Mouse (Mus musculus) hindbrain, postnatal 0 days (tissue): ENCODE data around the gene Vnn3. TPM values are rescaled to one million over a fixed set of nuclear protein-coding genes. Genes with fewer than 3 reads are reported as not detected.

ENCODE experiments used
- ATAC-seq: fragments of 200-750 bp; cut with Nextera tagmentation; 2 replicates; pipeline ENCODE4 v1.8.0; 2017; ENCODE audit warnings: mild to moderate bottlenecking, moderate TSS enrichment, moderate library complexity
- DNase-seq: peaks from one replicate; pipeline ENCODE4 v3.0.0-alpha.2; 2015; ENCODE audit warnings: low spot score
- H3K27ac ChIP-seq: fragments of 300-500 bp; sonication (generic); 2 replicates; pipeline ENCODE4 v1.5.1; 2014; ENCODE audit warnings: mild to moderate bottlenecking
- H3K27me3 ChIP-seq: fragments of 300-500 bp; sonication (generic); 2 replicates; pipeline ENCODE4 v1.6.1; 2014; ENCODE audit warnings: low read length, mixed read lengths; ENCODE audit not compliant: insufficient read depth
- H3K36me3 ChIP-seq: fragments of 300-500 bp; sonication (generic); 2 replicates; pipeline ENCODE4 v1.6.1; 2014; ENCODE audit warnings: low read length, mixed read lengths; ENCODE audit not compliant: insufficient read depth
- H3K4me1 ChIP-seq: fragments of 300-500 bp; sonication (generic); 2 replicates; pipeline ENCODE4 v1.6.1; 2014; ENCODE audit warnings: antibody characterized with exemption, low read length, mixed read lengths; ENCODE audit not compliant: insufficient read depth
- H3K4me2 ChIP-seq: fragments of 300-500 bp; sonication (generic); 2 replicates; pipeline ENCODE4 v1.6.1; 2014; ENCODE audit warnings: low read depth, mild to moderate bottlenecking, low read length, moderate library complexity, mixed read lengths
- H3K4me3 ChIP-seq: fragments of 300-500 bp; sonication (generic); 2 replicates; pipeline ENCODE4 v1.5.1; 2014; ENCODE audit warnings: low read length
- H3K9ac ChIP-seq: fragments of 300-500 bp; sonication (generic); replicated peaks from 2 replicates; pipeline ENCODE4 v1.6.1; 2014; ENCODE audit warnings: mild to moderate bottlenecking, low read length, moderate library complexity, mixed read lengths
- H3K9me3 ChIP-seq: fragments of 300-500 bp; sonication (generic); 2 replicates; pipeline ENCODE4 v1.6.1; 2016; ENCODE audit warnings: low read length, mixed read lengths
- CTCF ChIP-seq: IDR thresholded peaks from 2 replicates; pipeline ENCODE4 v1.5.1; 2016; ENCODE audit warnings: antibody characterized with exemption, control low read depth, low read depth
- WGBS: fragments of 180-500 bp; shearing (Covaris S2); extraction: QIAGEN DNeasy Blood & Tissue Kit; methylation state at CpG from one replicate; pipeline ENCODE4 v1.1.7; 2014; 5-methylcytosine and 5-hydroxymethylcytosine counted together
- polyA plus RNA-seq: library from polyadenylated mRNA; unstranded; fragments of >200 nt; fragmentation: Nextera tagmentation; extraction: Ambion mirVana; gene quantifications from 2 replicates; pipeline ENCODE4 v1.2.1, GENCODE M21; 2015
- total RNA-seq: library from RNA; depleted of rRNA; stranded (reverse); fragments of >200 nt; gene quantifications from 2 replicates; pipeline ENCODE4 v1.2.3, GENCODE M21; 2014; rRNA removed

The Vnn3 gene
- total and polyA plus RNA-seq, 2 experiments from 2014 or later = 0.10 to 0.16 TPM

DNA sequence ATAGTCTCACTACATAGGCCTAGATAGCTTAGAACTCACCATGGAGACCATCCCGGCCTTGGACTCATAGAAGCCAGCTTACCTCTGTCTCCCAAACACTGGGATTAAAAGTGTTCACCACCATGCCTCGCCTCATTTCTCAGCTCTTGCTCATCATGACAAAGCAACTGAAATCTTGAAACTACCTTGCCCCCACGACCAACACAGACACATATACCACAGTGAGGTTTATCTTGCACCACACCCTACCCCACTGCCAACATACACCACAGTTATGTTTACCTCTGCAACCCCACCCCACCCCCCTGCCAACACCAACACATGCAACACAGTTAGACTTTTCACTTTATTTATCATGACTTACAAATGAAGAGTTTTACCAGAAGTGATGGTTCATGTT lies 34.8 kb downstream of the Vnn3 start:
- H3K36me3 ChIP-seq = no peaks in the 10 kb centered on the region
- no peak overlapping the region for H3K9ac ChIP-seq
- H3K27ac ChIP-seq = no peak overlapping the region
- no peaks in the 10 kb centered on the region for H3K27me3 ChIP-seq
- H3K4me3 ChIP-seq = no peak overlapping the region
- no peak overlapping the region for H3K4me2 ChIP-seq
- no peak for DNase-seq
- no peak for ATAC-seq
- no peaks in the 10 kb centered on the region for H3K9me3 ChIP-seq
- no peak for TF ChIP-seq CTCF
- WGBS = 72% methylated on average over 3 of the region's 3 CpGs
- H3K4me1 ChIP-seq = no peaks in the 10 kb centered on the region

- Histone ChIP-seq H3K4me3 (no peak overlapping the region), H3K9me3 (no peaks in the 10 kb centered on the region), H3K4me1 (0 out of 2 replicates have a peak, but pooled peaks cover 3% of the 10 kb centered on the region), H3K36me3 (no peaks in the 10 kb centered on the region), H3K4me2 (no peak overlapping the region), H3K27ac (no peak overlapping the region), H3K9ac (no peak overlapping the region), H3K27me3 (no peaks in the 10 kb centered on the region)
- DNase-seq = no peak
- TF ChIP-seq CTCF = no peak
- ATAC-seq = no peak
- WGBS = 92% methylated on average over 1 of the region's 1 CpGs
These were observed 41.7 kb downstream of the Vnn3 start for GRCm38 (mm10) chr10:23892987-23893386.

DNA sequence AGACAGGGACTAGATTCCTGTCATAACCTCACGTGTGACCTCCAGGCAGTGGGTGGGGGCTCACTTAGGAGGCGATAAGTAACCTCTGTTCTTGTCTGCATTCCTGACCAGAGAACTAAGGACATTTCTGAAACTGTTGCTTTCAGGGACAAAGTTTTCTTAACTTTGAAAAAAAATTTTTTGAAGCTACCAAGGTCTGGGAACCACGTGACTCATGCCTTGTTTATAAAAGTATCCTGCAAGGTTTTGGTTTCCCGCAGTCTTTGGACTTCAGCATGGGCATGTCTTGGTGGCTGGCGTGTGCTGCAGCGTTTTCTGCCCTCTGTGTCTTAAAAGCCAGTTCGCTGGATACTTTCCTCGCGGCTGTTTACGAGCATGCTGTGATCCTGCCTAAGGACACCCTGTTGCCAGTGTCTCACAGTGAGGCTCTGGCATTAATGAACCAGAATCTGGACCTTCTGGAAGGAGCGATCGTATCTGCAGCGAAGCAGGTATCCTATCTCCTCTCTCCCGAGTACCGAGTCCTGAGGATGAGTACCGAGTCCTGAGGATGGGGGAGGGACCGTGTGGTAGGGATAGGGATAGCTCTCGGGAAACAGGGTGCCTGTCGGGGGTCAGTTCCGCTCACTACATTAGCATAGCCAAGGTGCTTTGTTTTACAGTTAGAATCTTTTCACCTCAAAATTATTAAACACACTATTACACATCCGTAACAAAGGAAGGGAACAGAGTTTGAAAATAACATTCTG lies 43.5 kb downstream of the Vnn3 start, which contains the start of gene Vnn1:
Gene Vnn1 (plus strand): TSS at position 88 of the 749 bp plus-strand sequence.
- WGBS = 40% methylated on average over 21 of the region's 21 CpGs
- TF ChIP-seq CTCF = no peak

GRCm38 (mm10) chr10:23895376-23895775 lies 44.1 kb downstream of the Vnn3 start:
- Histone ChIP-seq H3K9ac (no peak overlapping the region), H3K4me1 (0 out of 2 replicates have a peak, but pooled peaks cover 3% of the 10 kb centered on the region), H3K9me3 (no peaks in the 10 kb centered on the region), H3K36me3 (no peaks in the 10 kb centered on the region), H3K4me3 (no peak overlapping the region), H3K27me3 (no peaks in the 10 kb centered on the region), H3K27ac (no peak overlapping the region), H3K4me2 (peak overlapping the region; percentile 49; the same call in 1 of the 2 replicates)
- 77% methylated on average over 7 of the region's 7 CpGs for WGBS
- DNase-seq = no peak
- TF ChIP-seq CTCF = no peak
- ATAC-seq = no peak

More for the DNA sequence above, 43.5 kb downstream of the Vnn3 start, which contains the start of gene Vnn1:
- Histone ChIP-seq H3K4me1 (0 out of 2 replicates have a peak, but pooled peaks cover 3% of the 10 kb centered on the region), H3K36me3 (no peaks in the 10 kb centered on the region), H3K9me3 (no peaks in the 10 kb centered on the region), H3K27me3 (no peaks in the 10 kb centered on the region), H3K4me3 (no peak within 1 kb of the TSS), H3K4me2 (peak within 1 kb of the TSS; percentile 49), H3K9ac (no peak within 1 kb of the TSS), H3K27ac (no peak within 1 kb of the TSS)
- ATAC-seq (no peak), DNase-seq (peak; percentile 7)

- no peak for DNase-seq
- 34% methylated on average over 3 of the region's 3 CpGs for WGBS
- TF ChIP-seq CTCF = no peak
- Histone ChIP-seq H3K27me3 (no peaks in the 10 kb centered on the region), H3K9me3 (no peaks in the 10 kb centered on the region), H3K4me2 (no peak overlapping the region), H3K4me3 (no peak overlapping the region), H3K36me3 (no peaks in the 10 kb centered on the region), H3K4me1 (no peaks in the 10 kb centered on the region), H3K9ac (no peak overlapping the region), H3K27ac (no peak overlapping the region)
- no peak for ATAC-seq
These were observed 49.9 kb downstream of the Vnn3 start for GRCm38 (mm10) chr10:23901119-23901518.

- Histone ChIP-seq H3K4me3 (no peak overlapping the region), H3K9me3 (no peaks in the 10 kb centered on the region), H3K27ac (no peak overlapping the region), H3K36me3 (no peaks in the 10 kb centered on the region), H3K27me3 (no peaks in the 10 kb centered on the region), H3K9ac (no peak overlapping the region), H3K4me2 (no peak overlapping the region), H3K4me1 (no peaks in the 10 kb centered on the region)
- no peak for TF ChIP-seq CTCF
- ATAC-seq (no peak), DNase-seq (no peak)
- 86% methylated on average over 1 of the region's 1 CpGs for WGBS
These were observed 54.4 kb downstream of the Vnn3 start for GRCm38 (mm10) chr10:23905661-23906060.

Other genes starting within 250 kb of the Vnn3 start
- 2,422 and 2,499 TPM in 2 replicates for gene Rps12, start 64.2 kb upstream of the Vnn3 start, total RNA-seq
- gene Rps12, start 64.2 kb upstream of the Vnn3 start, polyA plus RNA-seq = 130 and 135 TPM in 2 replicates
- gene Slc18b1, start 54.5 kb upstream of the Vnn3 start, total RNA-seq = 15.3 and 21.7 TPM in 2 replicates
- 13.5 and 17.4 TPM in 2 replicates for gene Slc18b1, start 54.5 kb upstream of the Vnn3 start, polyA plus RNA-seq
- gene Vnn1, start 43.2 kb downstream of the Vnn3 start, total RNA-seq = 0.89 TPM in 1 of 2 replicates, not detected in the other
- gene Vnn1, start 43.2 kb downstream of the Vnn3 start, polyA plus RNA-seq = 0.73 and 1.1 TPM in 2 replicates
- not detected in 2 replicates for gene Taar1, start 68.9 kb downstream of the Vnn3 start, total RNA-seq
- not detected in 2 replicates for gene Taar1, start 68.9 kb downstream of the Vnn3 start, polyA plus RNA-seq
- gene Taar2, start 87.1 kb downstream of the Vnn3 start, total RNA-seq = not detected in 2 replicates
- gene Taar2, start 87.1 kb downstream of the Vnn3 start, polyA plus RNA-seq = 0.33 TPM in 1 of 2 replicates, not detected in the other
- gene Taar3, start 98.1 kb downstream of the Vnn3 start, total RNA-seq = 0.21 TPM in 1 of 2 replicates, not detected in the other
- gene Taar3, start 98.1 kb downstream of the Vnn3 start, polyA plus RNA-seq = not detected in 2 replicates
- not detected in 2 replicates for gene Taar4, start 109.0 kb downstream of the Vnn3 start, total RNA-seq
- not detected in 2 replicates for gene Taar4, start 109.0 kb downstream of the Vnn3 start, polyA plus RNA-seq
- gene Taar5, start 119.2 kb downstream of the Vnn3 start, total RNA-seq = not detected in 2 replicates
- gene Taar5, start 119.2 kb downstream of the Vnn3 start, polyA plus RNA-seq = not detected in 2 replicates
- not detected in 2 replicates for gene Taar6, start 134.2 kb downstream of the Vnn3 start, total RNA-seq
- gene Taar6, start 134.2 kb downstream of the Vnn3 start, polyA plus RNA-seq = not detected in 2 replicates
- not detected in 2 replicates for gene Taar7a, start 142.0 kb downstream of the Vnn3 start, total RNA-seq
- gene Taar7a, start 142.0 kb downstream of the Vnn3 start, polyA plus RNA-seq = not detected in 2 replicates
- gene Taar7b, start 148.5 kb downstream of the Vnn3 start, total RNA-seq = not detected in 2 replicates
- not detected in 2 replicates for gene Taar7b, start 148.5 kb downstream of the Vnn3 start, polyA plus RNA-seq
- gene Taar7d, start 175.8 kb downstream of the Vnn3 start, total RNA-seq = not detected in 2 replicates
- not detected in 2 replicates for gene Taar7d, start 175.8 kb downstream of the Vnn3 start, polyA plus RNA-seq
- not detected in 2 replicates for gene Taar7e, start 186.2 kb downstream of the Vnn3 start, total RNA-seq
- not detected in 2 replicates for gene Taar7e, start 186.2 kb downstream of the Vnn3 start, polyA plus RNA-seq
- not detected in 2 replicates for gene Taar7f, start 198.0 kb downstream of the Vnn3 start, total RNA-seq
- gene Taar7f, start 198.0 kb downstream of the Vnn3 start, polyA plus RNA-seq = not detected in 2 replicates
- not detected in 2 replicates for gene Taar8a, start 225.0 kb downstream of the Vnn3 start, total RNA-seq
- not detected in 2 replicates for gene Taar8a, start 225.0 kb downstream of the Vnn3 start, polyA plus RNA-seq
- not detected in 2 replicates for gene Taar8b, start 240.8 kb downstream of the Vnn3 start, total RNA-seq
- gene Taar8b, start 240.8 kb downstream of the Vnn3 start, polyA plus RNA-seq = not detected in 2 replicates